Mouse (Mus musculus): Measurements from ENCODE around the gene Clstn2. TPM values are rescaled to one million over a fixed set of nuclear protein-coding genes. Genes with fewer than 3 reads are reported as not detected.

Gene Clstn2
- total and polyA plus RNA-seq, 2 experiments from 2014 or later: 0.14 to 0.61 TPM

DNA sequence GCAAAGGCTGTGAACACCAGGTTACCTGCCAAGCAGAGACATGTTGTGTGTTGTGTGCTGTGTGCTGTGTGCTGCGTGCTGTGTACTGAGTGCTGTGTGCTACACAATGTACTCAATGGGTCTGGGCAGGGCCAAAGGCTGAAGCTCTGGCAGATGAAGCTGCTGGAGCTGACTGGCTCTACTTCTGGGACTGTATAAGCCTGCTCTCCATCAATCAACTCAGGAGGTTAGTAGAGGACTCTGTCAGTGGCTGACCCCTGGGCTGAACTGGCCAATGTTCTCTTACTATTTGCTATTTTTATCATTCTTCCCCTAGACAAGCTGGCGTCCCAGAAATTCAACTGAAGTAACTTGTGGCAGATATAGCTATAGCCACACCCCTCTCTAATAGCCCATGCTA, 203.1 kb downstream of the Clstn2 start:
- Histone ChIP-seq H3K4me2 (ENCODE audit: low read depth, low read length) (no peak overlapping the region), H3K27ac (ENCODE audit: low read depth) (no peak overlapping the region), H3K27me3 (ENCODE audit: control insufficient read depth, insufficient read depth, low read length) (no peaks in the 10 kb centered on the region), H3K4me1 (ENCODE audit: control insufficient read depth, insufficient read depth) (peaks cover 21% of the 10 kb centered on the region; the same call in 1 of the 2 replicates), H3K9ac (replicated peaks; ENCODE audit: low read depth, low read length) (no peak overlapping the region), H3K9me3 (replicated peaks; ENCODE audit: control insufficient read depth, low read length) (no peaks in the 10 kb centered on the region), H3K36me3 (replicated peaks; ENCODE audit: control insufficient read depth, insufficient read depth, low read length) (no peaks in the 10 kb centered on the region), H3K4me3 (ENCODE audit: low read depth, low read length) (no peak overlapping the region)
- ATAC-seq (ENCODE audit: insufficient read depth, low read depth) (peak; percentile 63), DNase-seq (ENCODE audit: low spot score) (peak; percentile 12)
- 22% methylated on average over 2 of the region's 2 CpGs for WGBS
- no peak for TF ChIP-seq EP300 (IDR thresholded peaks at IDR 0.05; ENCODE audit: low read depth)
- TF ChIP-seq CTCF (IDR thresholded peaks at IDR 0.05; ENCODE audit: low read depth): no peak

DNA sequence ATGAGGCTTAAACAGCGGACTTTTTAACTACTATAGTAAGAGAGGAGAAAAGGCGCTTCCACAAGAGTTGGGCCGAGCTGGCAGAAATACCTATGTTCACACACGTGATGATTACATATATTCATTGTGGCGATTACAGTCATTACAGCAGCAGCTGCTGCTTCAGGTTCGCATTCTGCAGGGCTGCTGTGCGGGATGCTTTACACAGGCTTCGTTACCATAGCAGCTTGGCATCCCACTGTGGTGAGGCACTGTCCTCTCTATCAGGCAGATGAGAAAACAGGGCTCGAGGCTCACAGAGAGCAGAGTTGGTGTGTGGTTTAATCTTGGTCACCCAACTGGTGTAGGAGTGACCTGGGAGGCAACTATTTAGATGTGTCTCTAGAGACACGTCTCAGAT, 205.3 kb downstream of the Clstn2 start:
- WGBS: 82% methylated on average over 10 of the region's 10 CpGs
- Histone ChIP-seq H3K4me2 (ENCODE audit: low read depth, low read length) (no peak overlapping the region), H3K4me3 (ENCODE audit: low read depth, low read length) (no peak overlapping the region), H3K9ac (replicated peaks; ENCODE audit: low read depth, low read length) (no peak overlapping the region), H3K27me3 (ENCODE audit: control insufficient read depth, insufficient read depth, low read length) (no peaks in the 10 kb centered on the region), H3K9me3 (replicated peaks; ENCODE audit: control insufficient read depth, low read length) (no peaks in the 10 kb centered on the region), H3K36me3 (replicated peaks; ENCODE audit: control insufficient read depth, insufficient read depth, low read length) (no peaks in the 10 kb centered on the region), H3K4me1 (ENCODE audit: control insufficient read depth, insufficient read depth) (peaks cover 21% of the 10 kb centered on the region; the same call in 1 of the 2 replicates), H3K27ac (ENCODE audit: low read depth) (no peak overlapping the region)
- ATAC-seq (ENCODE audit: insufficient read depth, low read depth) (no peak), DNase-seq (ENCODE audit: low spot score) (no peak)
- no peak for TF ChIP-seq EP300 (IDR thresholded peaks at IDR 0.05; ENCODE audit: low read depth)
- TF ChIP-seq CTCF (IDR thresholded peaks at IDR 0.05; ENCODE audit: low read depth): no peak

DNA sequence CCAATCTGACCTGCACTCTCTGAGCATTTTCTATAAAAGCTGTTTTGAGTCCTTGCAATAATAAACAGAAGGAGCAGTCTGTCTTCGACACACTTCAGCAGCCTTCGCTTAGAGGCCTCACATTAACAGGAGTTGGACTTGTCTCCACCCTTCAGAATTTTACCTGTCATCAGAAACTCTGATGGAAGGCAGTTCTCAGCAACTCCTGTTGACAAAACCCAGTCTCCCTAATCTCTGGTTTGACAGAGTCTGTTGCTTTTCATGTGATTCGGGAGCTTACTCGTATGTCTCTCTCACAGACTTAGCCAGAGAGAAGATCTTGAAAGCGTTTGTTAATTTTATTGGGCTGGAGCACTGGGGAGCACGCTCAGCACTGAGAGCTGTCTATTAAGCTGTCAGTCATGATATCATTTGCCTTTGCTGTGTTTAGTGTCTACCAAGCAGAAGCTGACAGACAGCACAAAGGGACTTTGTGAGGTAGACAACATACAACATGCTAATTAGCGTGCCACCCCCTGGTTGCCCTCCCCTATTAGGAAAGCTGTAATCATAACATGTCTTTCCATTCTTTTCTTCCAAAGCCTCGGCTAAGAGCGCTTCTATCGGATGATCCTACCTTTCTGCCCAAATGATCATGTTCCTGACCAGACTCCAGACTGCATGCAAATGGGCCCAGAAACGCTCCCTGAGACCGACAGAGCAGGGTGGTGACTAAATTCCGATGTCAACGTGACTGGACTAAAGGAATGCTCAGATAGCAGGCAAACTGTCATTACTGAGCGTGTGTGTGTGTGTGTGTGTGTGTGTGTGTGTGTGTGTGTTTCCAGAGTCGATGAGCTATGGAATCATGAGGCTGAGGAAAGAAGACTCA, 206.7 kb downstream of the Clstn2 start:
- no peak overlapping the region for H3K4me3 ChIP-seq (ENCODE audit: low read depth, low read length)
- peak; percentile 70 for ATAC-seq (ENCODE audit: insufficient read depth, low read depth)
- no peak overlapping the region for H3K9ac ChIP-seq (replicated peaks; ENCODE audit: low read depth, low read length)
- peaks cover 21% of the 10 kb centered on the region; the same call in 1 of the 2 replicates for H3K4me1 ChIP-seq (ENCODE audit: control insufficient read depth, insufficient read depth)
- H3K27me3 ChIP-seq (ENCODE audit: control insufficient read depth, insufficient read depth, low read length): no peaks in the 10 kb centered on the region
- peak overlapping the region; percentile 34 for H3K27ac ChIP-seq (ENCODE audit: low read depth)
- H3K4me2 ChIP-seq (ENCODE audit: low read depth, low read length): peak overlapping the region; percentile 6; the same call in 1 of the 2 replicates
- TF ChIP-seq CTCF (IDR thresholded peaks at IDR 0.05; ENCODE audit: low read depth) (no peak), EP300 (IDR thresholded peaks at IDR 0.05; ENCODE audit: low read depth) (peak; percentile 30; the same call in 1 of the 2 replicates)
- H3K36me3 ChIP-seq (replicated peaks; ENCODE audit: control insufficient read depth, insufficient read depth, low read length): no peaks in the 10 kb centered on the region
- no peaks in the 10 kb centered on the region for H3K9me3 ChIP-seq (replicated peaks; ENCODE audit: control insufficient read depth, low read length)
- DNase-seq (ENCODE audit: low spot score): peak; percentile 39
- 22% methylated on average over 16 of the region's 16 CpGs for WGBS

- DNase-seq (ENCODE audit: low spot score) (no peak), ATAC-seq (ENCODE audit: insufficient read depth, low read depth) (no peak)
- Histone ChIP-seq H3K9ac (replicated peaks; ENCODE audit: low read depth, low read length) (no peak overlapping the region), H3K4me1 (ENCODE audit: control insufficient read depth, insufficient read depth) (peaks cover 15% of the 10 kb centered on the region), H3K4me2 (ENCODE audit: low read depth, low read length) (no peak overlapping the region), H3K27ac (ENCODE audit: low read depth) (no peak overlapping the region), H3K4me3 (ENCODE audit: low read depth, low read length) (no peak overlapping the region), H3K36me3 (replicated peaks; ENCODE audit: control insufficient read depth, insufficient read depth, low read length) (no peaks in the 10 kb centered on the region), H3K27me3 (ENCODE audit: control insufficient read depth, insufficient read depth, low read length) (no peaks in the 10 kb centered on the region), H3K9me3 (replicated peaks; ENCODE audit: control insufficient read depth, low read length) (no peaks in the 10 kb centered on the region)
- TF ChIP-seq CTCF (IDR thresholded peaks at IDR 0.05; ENCODE audit: low read depth) (no peak), EP300 (IDR thresholded peaks at IDR 0.05; ENCODE audit: low read depth) (no peak)
- WGBS: 68% methylated on average over 4 of the region's 4 CpGs
Measured at GRCm38 (mm10) chr9:97817116-97817515, 215.9 kb downstream of the Clstn2 start.

- H3K27ac ChIP-seq (ENCODE audit: low read depth): no peak overlapping the region
- H3K36me3 ChIP-seq (replicated peaks; ENCODE audit: control insufficient read depth, insufficient read depth, low read length): no peaks in the 10 kb centered on the region
- H3K9me3 ChIP-seq (replicated peaks; ENCODE audit: control insufficient read depth, low read length): no peaks in the 10 kb centered on the region
- no peak overlapping the region for H3K4me3 ChIP-seq (ENCODE audit: low read depth, low read length)
- DNase-seq (ENCODE audit: low spot score): no peak
- WGBS: 84% methylated on average over 3 of the region's 3 CpGs
- peaks cover 15% of the 10 kb centered on the region for H3K4me1 ChIP-seq (ENCODE audit: control insufficient read depth, insufficient read depth)
- H3K27me3 ChIP-seq (ENCODE audit: control insufficient read depth, insufficient read depth, low read length): no peaks in the 10 kb centered on the region
- no peak overlapping the region for H3K9ac ChIP-seq (replicated peaks; ENCODE audit: low read depth, low read length)
- TF ChIP-seq EP300 (IDR thresholded peaks at IDR 0.05; ENCODE audit: low read depth): no peak
- TF ChIP-seq CTCF (IDR thresholded peaks at IDR 0.05; ENCODE audit: low read depth): no peak
- no peak overlapping the region for H3K4me2 ChIP-seq (ENCODE audit: low read depth, low read length)
- ATAC-seq (ENCODE audit: insufficient read depth, low read depth): no peak
Measured at GRCm38 (mm10) chr9:97816143-97816805, 216.7 kb downstream of the Clstn2 start.

Data from heart, postnatal 0 days (tissue).